Mouse (Mus musculus): Measurements from ENCODE around the gene Olfr282.

Olfr282 gene

GRCm38 (mm10) chr15:98448521-98448920, 17.5 kb downstream of the Olfr282 start:
- CTCF ChIA-PET: interaction anchor here in 2 of 4 experiments (0.7 to 0.9 kb wide), 2 partner anchors 39 to 69 kb away, joined by 3 to 4 read pairs; no protein-coding TSS in a partner anchor
- POLR2A ChIA-PET: interaction anchor here in 1 of 4 experiments (0.6 to 1.0 kb wide), 2 partner anchors 23 to 600 kb away, joined by 3 read pairs; no protein-coding TSS in a partner anchor

DNA sequence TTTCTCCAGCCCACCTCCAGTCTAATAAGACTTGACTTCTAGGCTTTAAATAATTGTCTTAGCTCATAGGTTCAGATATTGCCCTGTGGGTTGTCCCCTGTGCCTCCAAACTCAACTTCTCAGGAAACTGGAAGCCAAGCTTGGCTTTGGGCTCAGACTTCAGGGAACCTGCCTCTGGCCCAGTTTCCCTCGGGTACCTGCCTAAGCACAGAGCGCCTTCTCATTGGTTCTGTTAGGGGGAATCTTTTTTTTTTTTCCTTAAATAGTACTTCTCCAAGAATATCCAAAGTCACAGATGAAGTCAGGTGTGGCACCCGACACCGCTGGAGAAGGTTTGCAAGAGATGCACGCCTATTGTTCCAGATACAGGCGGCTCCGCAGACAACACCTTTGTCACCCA, 21.3 kb downstream of the Olfr282 start, which contains the start of gene Olfr281:
Gene Olfr281 (plus strand): TSS at position 301 of the 400 bp plus-strand sequence.
- ChIA-PET POLR2A (interaction anchor here in 1 of 4 experiments (0.7 kb wide), 1 partner anchor 458 kb away, joined by 3 read pairs; no protein-coding TSS in a partner anchor), CTCF (no interaction called here)

GRCm38 (mm10) chr15:98469596-98469995, 38.6 kb downstream of the Olfr282 start, which contains the start of gene OR5BS1P:
Gene OR5BS1P, plus strand, starts transcription at chr15:98469896.
- CTCF ChIA-PET: no interaction called here

GRCm38 (mm10) chr15:98471539-98471938, 40.5 kb downstream of the Olfr282 start:
- ChIA-PET CTCF (no interaction called here), POLR2A (interaction anchor here in 1 of 4 experiments (0.7 kb wide), 1 partner anchor 23 kb away, joined by 3 read pairs; no protein-coding TSS in a partner anchor)

More at GRCm38 (mm10) chr15:98469596-98469995, 38.6 kb downstream of the Olfr282 start, which contains the start of gene OR5BS1P:
- POLR2A ChIA-PET: interaction anchor here in 1 of 4 experiments (0.6 kb wide), 1 partner anchor 255 kb away, joined by 4 read pairs; no protein-coding TSS in a partner anchor

DNA sequence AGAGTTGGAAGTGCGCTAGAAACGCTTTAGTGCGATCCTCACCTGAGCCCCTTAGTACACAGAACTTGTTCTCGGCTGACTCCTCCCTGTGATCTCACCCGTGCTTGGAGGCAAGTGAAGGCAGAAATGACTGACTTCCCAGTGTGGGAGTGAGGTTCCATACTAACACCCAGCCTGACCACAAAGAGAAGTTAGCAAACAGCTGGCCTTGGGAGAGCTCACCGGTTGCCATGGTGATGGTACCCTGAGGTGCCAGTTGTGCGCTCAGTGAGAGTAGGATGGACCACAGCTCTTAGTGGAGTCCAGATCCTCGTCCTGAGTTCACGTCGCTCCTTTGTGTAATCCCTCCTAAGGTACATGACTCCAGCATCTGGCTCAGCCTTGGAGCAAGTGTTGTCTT, 43.9 kb downstream of the Olfr282 start:
- CTCF ChIA-PET: interaction anchor here in 3 of 4 experiments (0.7 to 1.6 kb wide), 4 partner anchors 10 to 426 kb away, joined by 3 to 6 read pairs (median 4); no protein-coding TSS in a partner anchor
- POLR2A ChIA-PET: no interaction called here

GRCm38 (mm10) chr15:98475382-98475781, 44.4 kb downstream of the Olfr282 start:
- ChIA-PET CTCF (interaction anchor here in 2 of 4 experiments (1.3 to 1.6 kb wide), 3 partner anchors 10 to 294 kb away, joined by 3 to 6 read pairs (median 5); no protein-coding TSS in a partner anchor), POLR2A (no interaction called here)

DNA sequence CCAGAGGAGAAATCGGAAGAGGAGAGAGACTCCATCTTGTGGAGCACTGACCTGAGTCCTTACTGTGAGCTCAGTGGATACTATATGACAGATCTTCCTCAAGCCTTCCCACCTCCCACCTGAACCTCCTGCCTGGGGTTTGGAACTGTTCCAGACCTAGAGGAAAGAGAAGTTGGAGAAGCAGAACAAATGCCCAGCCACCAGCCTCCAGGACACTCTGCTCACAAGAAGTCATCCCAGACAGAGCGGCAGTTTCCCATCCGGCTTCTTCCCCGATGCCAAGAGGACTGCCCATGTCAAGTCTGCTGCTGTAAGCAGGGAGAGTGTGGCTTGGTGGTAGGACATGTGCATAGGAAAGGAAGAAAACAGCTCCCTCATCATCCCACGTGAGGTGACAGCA, 45.3 kb downstream of the Olfr282 start:
- CTCF ChIA-PET: interaction anchor here in 3 of 4 experiments (0.7 to 1.3 kb wide), 5 partner anchors 28 to 331 kb away, joined by 3 read pairs; no protein-coding TSS in a partner anchor
- POLR2A ChIA-PET: interaction anchor here in 2 of 4 experiments (0.5 to 0.6 kb wide), 2 partner anchors 31 to 224 kb away, joined by 3 to 7 read pairs; no protein-coding TSS in a partner anchor

DNA sequence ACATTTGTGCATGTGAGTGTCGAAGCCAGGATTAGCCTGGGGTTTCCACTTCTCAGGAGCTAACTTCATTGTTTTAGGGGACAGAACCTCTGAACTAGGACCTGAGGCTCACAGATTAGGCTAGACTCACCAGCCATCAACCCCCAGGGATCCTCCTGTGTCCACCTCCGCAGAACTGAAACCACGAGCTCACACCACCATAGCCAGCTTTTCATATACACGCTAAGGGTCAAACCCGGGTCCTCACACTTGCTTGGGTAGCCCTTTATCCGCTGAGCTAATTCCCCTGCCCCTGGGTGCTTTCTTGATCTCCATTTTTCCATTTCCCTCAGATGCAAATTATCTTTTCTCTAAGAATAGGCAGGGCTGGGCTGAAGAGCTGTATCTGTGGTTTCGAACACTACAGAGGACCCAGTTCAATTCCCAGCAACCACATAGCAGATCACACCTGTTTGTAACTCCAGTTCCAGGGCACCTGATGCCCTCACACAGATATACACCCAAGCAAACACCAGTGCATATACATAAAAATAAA, 48.6 kb downstream of the Olfr282 start:
- ChIA-PET POLR2A (interaction anchor here in 1 of 4 experiments (0.9 kb wide), 1 partner anchor 298 kb away, joined by 3 read pairs; no protein-coding TSS in a partner anchor), CTCF (interaction anchor here in 2 of 4 experiments (0.6 to 1.0 kb wide), 2 partner anchors 296 to 299 kb away, joined by 5 to 16 read pairs; no protein-coding TSS in a partner anchor)

GRCm38 (mm10) chr15:98482701-98483100, 51.7 kb downstream of the Olfr282 start, which contains the start of gene Lalba:
Gene Lalba, minus strand, starts transcription at chr15:98482721.
- ChIA-PET POLR2A (interaction anchor here in 1 of 4 experiments (0.7 kb wide), 1 partner anchor 10 kb away, joined by 5 read pairs; no protein-coding TSS in a partner anchor), CTCF (no interaction called here)

- ChIA-PET POLR2A (no interaction called here), CTCF (interaction anchor here in 1 of 4 experiments (1.0 kb wide), 1 partner anchor 17 kb away, joined by 3 read pairs; no protein-coding TSS in a partner anchor)
These were observed 53.2 kb downstream of the Olfr282 start for GRCm38 (mm10) chr15:98483907-98484886.

GRCm38 (mm10) chr15:98486433-98487021, 55.5 kb downstream of the Olfr282 start:
- ChIA-PET POLR2A (interaction anchor here in 1 of 4 experiments (0.6 kb wide), 1 partner anchor 632 kb away, joined by 4 read pairs; no protein-coding TSS in a partner anchor), CTCF (interaction anchor here in 1 of 4 experiments (0.6 kb wide), 1 partner anchor 710 kb away, joined by 4 read pairs; no protein-coding TSS in a partner anchor)

Measured in embryonic stem cell, embryonic (primary cell).